Mouse (Mus musculus): ENCODE data around the gene Ms4a8a. TPM values are rescaled to one million over a fixed set of nuclear protein-coding genes. Genes with fewer than 3 reads are reported as not detected.

The Ms4a8a gene
- polyA plus RNA-seq, 1 experiment from 2014 or later, result not detected

GRCm38 (mm10) chr19:11053277-11053676 lies 27.6 kb downstream of the Ms4a8a start:
- Histone ChIP-seq H3K9me3 (replicated peaks) (no peaks in the 10 kb centered on the region), H3K27ac (no peak overlapping the region), H3K4me1 (no peaks in the 10 kb centered on the region), H3K9ac (no peak overlapping the region), H3K4me3 (replicated peaks) (no peak overlapping the region), H3K27me3 (no peaks in the 10 kb centered on the region), H3K36me3 (no peaks in the 10 kb centered on the region), H3K4me2 (no peak overlapping the region)
- no peak for ATAC-seq (replicated peaks; ENCODE audit: low FRiP score)
- WGBS, result 67% methylated on average over 3 of the region's 3 CpGs

DNA sequence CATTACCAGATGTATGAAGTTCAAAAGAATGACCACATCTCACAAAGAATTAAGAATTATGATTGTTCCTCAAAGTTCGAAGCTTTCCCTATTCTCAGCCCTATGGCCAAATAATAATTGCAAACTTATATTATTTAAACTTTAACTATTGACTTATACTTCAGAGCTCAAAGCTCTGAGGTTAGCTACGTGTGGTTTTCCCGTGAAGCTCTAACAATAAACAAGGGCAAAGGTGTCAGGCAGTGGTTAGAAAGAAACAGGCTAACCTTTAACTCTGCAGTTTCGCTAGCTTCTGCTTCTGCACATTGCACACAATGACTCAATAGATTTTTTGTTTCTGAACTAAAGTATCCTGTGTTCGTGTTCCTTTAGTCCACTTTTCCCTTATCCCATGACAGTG lies 28.0 kb downstream of the Ms4a8a start:
- Histone ChIP-seq H3K9ac (no peak overlapping the region), H3K4me2 (no peak overlapping the region), H3K9me3 (replicated peaks) (no peaks in the 10 kb centered on the region), H3K4me1 (no peaks in the 10 kb centered on the region), H3K27me3 (no peaks in the 10 kb centered on the region), H3K4me3 (replicated peaks) (no peak overlapping the region), H3K27ac (no peak overlapping the region), H3K36me3 (no peaks in the 10 kb centered on the region)
- WGBS, result 56% methylated on average over 5 of the region's 5 CpGs
- ATAC-seq (replicated peaks; ENCODE audit: low FRiP score), result no peak

DNA sequence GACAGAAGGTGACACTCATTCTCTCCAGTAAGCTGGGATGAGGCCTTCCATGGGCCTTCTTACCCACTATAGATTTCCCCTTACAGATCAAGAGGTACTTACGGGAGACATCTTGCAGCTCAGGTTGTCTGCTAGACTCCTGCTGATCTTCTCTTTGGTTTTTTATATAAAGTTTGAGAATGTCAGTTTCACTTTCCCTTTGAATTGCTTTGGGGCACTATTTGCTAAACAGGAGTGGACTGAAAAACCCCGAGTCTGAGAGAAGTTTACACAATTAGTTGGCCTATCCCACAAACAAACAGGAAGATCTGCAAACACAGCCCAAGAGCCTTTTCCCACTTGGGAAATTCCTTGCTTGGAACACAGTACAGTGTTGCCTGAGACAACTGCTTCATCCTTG lies 30.6 kb downstream of the Ms4a8a start:
- 83% methylated on average over 2 of the region's 2 CpGs for WGBS
- Histone ChIP-seq H3K4me1 (no peaks in the 10 kb centered on the region), H3K27ac (no peak overlapping the region), H3K4me3 (replicated peaks) (no peak overlapping the region), H3K4me2 (no peak overlapping the region), H3K27me3 (no peaks in the 10 kb centered on the region), H3K36me3 (no peaks in the 10 kb centered on the region), H3K9ac (no peak overlapping the region), H3K9me3 (replicated peaks) (no peaks in the 10 kb centered on the region)
- ATAC-seq (replicated peaks; ENCODE audit: low FRiP score), result no peak

DNA sequence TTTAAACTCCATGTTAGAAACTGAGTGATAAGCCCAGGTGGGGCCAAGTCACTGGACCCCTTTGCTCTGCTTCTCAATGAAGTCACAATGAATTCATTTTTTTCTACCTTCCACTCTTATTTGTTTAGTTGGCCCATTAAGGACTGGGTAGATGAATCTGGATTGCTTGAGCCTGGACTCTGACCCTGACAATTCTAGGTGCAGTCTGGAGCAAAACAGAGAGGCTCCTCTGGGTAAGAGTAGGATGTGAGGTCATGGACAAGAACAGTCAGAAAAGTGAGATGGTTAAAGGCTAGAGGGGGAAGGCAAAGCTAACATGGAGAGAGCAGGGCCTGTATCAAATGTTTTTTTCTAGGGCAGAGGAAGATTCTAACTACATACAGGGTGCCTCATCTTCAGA lies 31.5 kb downstream of the Ms4a8a start:
- Histone ChIP-seq H3K36me3 (no peaks in the 10 kb centered on the region), H3K4me3 (replicated peaks) (no peak overlapping the region), H3K9me3 (replicated peaks) (no peaks in the 10 kb centered on the region), H3K27ac (no peak overlapping the region), H3K4me1 (no peaks in the 10 kb centered on the region), H3K9ac (no peak overlapping the region), H3K27me3 (no peaks in the 10 kb centered on the region), H3K4me2 (no peak overlapping the region)
- no peak for ATAC-seq (replicated peaks; ENCODE audit: low FRiP score)

DNA sequence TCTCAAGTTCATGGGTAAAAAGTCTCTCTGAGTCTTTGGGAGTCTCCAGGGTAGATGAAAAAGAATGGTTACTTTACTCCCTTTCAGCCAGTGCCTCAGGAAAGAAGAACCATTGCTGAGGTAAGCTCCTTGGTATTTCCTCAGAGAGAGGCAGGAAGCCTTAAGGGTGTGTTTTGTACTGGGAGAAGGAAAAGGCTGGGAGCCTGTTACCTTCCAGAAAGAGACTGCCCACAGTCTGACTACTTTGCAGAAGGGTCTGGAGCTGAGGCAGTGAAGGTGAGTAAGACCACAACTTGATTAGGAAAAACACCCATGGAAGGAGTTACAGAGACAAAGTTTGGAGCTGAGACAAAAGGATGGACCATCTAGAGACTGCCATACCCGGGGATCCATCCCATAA lies 32.4 kb downstream of the Ms4a8a start:
- ATAC-seq (replicated peaks; ENCODE audit: low FRiP score), result no peak
- Histone ChIP-seq H3K9me3 (replicated peaks) (no peaks in the 10 kb centered on the region), H3K9ac (no peak overlapping the region), H3K4me2 (no peak overlapping the region), H3K4me3 (replicated peaks) (no peak overlapping the region), H3K27ac (no peak overlapping the region), H3K36me3 (no peaks in the 10 kb centered on the region), H3K4me1 (no peaks in the 10 kb centered on the region), H3K27me3 (no peaks in the 10 kb centered on the region)
- 86% methylated on average over 1 of the region's 1 CpGs for whole genome bisulfite sequencing

DNA sequence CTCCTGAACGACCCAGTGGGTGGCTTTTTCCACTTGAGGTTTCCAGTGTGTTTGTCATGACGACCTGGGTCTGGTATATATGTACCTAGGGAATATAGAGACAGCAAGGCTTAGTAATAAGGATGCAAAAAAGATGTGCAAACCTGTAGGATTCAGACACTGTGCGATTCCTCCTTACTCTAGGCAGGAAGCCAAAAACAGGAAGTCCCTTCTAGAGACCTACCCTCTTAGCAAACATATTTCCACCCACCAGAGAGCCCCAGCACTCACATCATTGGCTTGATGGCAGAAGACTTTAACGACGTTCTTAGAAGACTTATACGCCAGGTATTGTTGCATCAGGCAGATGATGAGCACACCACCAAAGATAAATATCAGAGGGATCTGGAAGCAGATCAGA lies 32.9 kb downstream of the Ms4a8a start:
- no peaks in the 10 kb centered on the region for H3K4me1 ChIP-seq
- no peak overlapping the region for H3K9ac ChIP-seq
- H3K27me3 ChIP-seq, result no peaks in the 10 kb centered on the region
- no peak overlapping the region for H3K4me3 ChIP-seq (replicated peaks)
- no peak for ATAC-seq (replicated peaks; ENCODE audit: low FRiP score)
- no peak overlapping the region for H3K27ac ChIP-seq
- H3K36me3 ChIP-seq, result no peaks in the 10 kb centered on the region
- H3K9me3 ChIP-seq (replicated peaks), result no peaks in the 10 kb centered on the region
- no peak overlapping the region for H3K4me2 ChIP-seq
- 72% methylated on average over 6 of the region's 6 CpGs for WGBS

DNA sequence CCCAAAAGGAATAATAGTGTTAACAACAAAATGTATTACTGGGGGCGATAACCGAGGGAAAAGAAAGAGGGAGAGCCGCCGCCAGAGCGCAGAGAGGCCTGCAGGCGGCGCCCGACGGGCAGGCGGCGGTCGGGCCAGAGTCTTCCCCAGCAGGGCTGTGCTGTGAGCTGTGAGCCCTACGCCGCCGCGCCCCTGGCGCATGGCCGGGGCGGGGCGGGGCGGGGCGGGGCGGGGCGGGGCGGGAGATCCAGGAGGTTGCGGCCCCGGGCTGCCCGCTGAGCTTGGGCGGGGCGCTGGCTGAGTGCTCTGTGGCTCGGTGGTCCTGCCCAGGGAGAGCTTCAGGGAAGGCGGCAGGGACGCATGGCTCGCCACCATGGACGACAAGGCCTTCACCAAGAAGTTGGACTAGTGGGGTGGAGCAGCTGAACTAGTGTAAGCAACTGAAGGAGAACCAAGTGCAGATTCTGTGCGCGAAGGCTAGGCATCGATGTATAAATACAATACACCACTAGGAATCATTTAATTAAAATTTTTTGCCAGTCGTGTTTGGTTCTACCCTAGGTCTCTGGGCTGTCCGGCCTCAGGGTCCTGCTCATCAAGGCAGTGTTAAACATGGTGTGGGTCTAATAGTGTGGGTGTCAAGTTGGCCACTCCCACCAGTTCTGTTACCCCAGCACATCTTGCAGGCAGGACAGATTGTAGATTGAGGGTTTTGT lies 35.7 kb downstream of the Ms4a8a start:
- 10% methylated on average over 26 of the region's 40 CpGs for WGBS
- peak overlapping the region; percentile 63 for H3K4me2 ChIP-seq
- no peaks in the 10 kb centered on the region for H3K4me1 ChIP-seq
- H3K4me3 ChIP-seq (replicated peaks), result peak overlapping the region; percentile 40
- H3K9ac ChIP-seq, result peak overlapping the region; percentile 35; the same call in 1 of the 2 replicates
- no peaks in the 10 kb centered on the region for H3K27me3 ChIP-seq
- no peak overlapping the region for H3K27ac ChIP-seq
- peak; percentile 100 for ATAC-seq (replicated peaks; ENCODE audit: low FRiP score)
- H3K36me3 ChIP-seq, result no peaks in the 10 kb centered on the region
- no peaks in the 10 kb centered on the region for H3K9me3 ChIP-seq (replicated peaks)

DNA sequence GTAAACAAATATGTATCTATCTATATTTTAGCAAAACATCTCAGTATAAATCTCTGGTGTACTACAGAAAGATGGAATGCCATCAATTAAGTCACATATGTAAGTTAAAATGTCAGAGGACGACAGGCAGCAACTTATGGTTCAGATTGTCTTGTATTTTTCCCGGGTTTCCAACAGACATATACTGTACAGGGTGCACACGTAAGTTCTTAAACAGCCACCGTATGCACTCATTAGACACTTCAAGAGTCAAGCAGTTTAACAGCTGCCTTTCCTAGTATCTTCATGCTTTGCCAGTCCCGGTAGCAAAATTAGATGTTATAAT lies 36.3 kb downstream of the Ms4a8a start:
- Histone ChIP-seq H3K27ac (no peak overlapping the region), H3K4me3 (replicated peaks) (peak overlapping the region; percentile 40), H3K9ac (peak overlapping the region; percentile 35; the same call in 1 of the 2 replicates), H3K27me3 (no peaks in the 10 kb centered on the region), H3K4me1 (no peaks in the 10 kb centered on the region), H3K9me3 (replicated peaks) (no peaks in the 10 kb centered on the region), H3K36me3 (no peaks in the 10 kb centered on the region), H3K4me2 (peak overlapping the region; percentile 63)
- 26% methylated on average over 5 of the region's 5 CpGs for WGBS
- peak; percentile 80 for ATAC-seq (replicated peaks; ENCODE audit: low FRiP score)

- Histone ChIP-seq H3K36me3 (no peaks in the 10 kb centered on the region), H3K4me3 (replicated peaks) (no peak overlapping the region), H3K4me2 (no peak overlapping the region), H3K9ac (no peak overlapping the region), H3K27ac (no peak overlapping the region), H3K4me1 (no peaks in the 10 kb centered on the region), H3K27me3 (0 out of 2 replicates have a peak, but pooled peaks cover 3% of the 10 kb centered on the region), H3K9me3 (replicated peaks) (no peaks in the 10 kb centered on the region)
- ATAC-seq (replicated peaks; ENCODE audit: low FRiP score), result no peak
Observed at GRCm38 (mm10) chr19:11037570-11037969, 43.3 kb downstream of the Ms4a8a start.

GRCm38 (mm10) chr19:11022382-11022781 lies 58.5 kb downstream of the Ms4a8a start:
- Histone ChIP-seq H3K4me3 (replicated peaks) (no peak overlapping the region), H3K4me2 (no peak overlapping the region), H3K27ac (no peak overlapping the region), H3K9me3 (replicated peaks) (no peaks in the 10 kb centered on the region), H3K36me3 (no peaks in the 10 kb centered on the region), H3K4me1 (no peaks in the 10 kb centered on the region), H3K9ac (no peak overlapping the region), H3K27me3 (no peaks in the 10 kb centered on the region)
- no peak for ATAC-seq (replicated peaks; ENCODE audit: low FRiP score)

GRCm38 (mm10) chr19:11017891-11018290 lies 63.0 kb downstream of the Ms4a8a start, which contains the start of gene Ms4a18:
Gene Ms4a18 (minus strand): TSS chr19:11018031.
- Histone ChIP-seq H3K4me1 (no peaks in the 10 kb centered on the region), H3K4me2 (no peak within 1 kb of the TSS), H3K9me3 (replicated peaks) (no peaks in the 10 kb centered on the region), H3K27me3 (no peaks in the 10 kb centered on the region), H3K4me3 (replicated peaks) (no peak within 1 kb of the TSS), H3K36me3 (no peaks in the 10 kb centered on the region), H3K9ac (no peak within 1 kb of the TSS), H3K27ac (no peak within 1 kb of the TSS)
- WGBS, result 76% methylated on average over 3 of the region's 3 CpGs
- ATAC-seq (replicated peaks; ENCODE audit: low FRiP score), result no peak

All from kidney, embryonic 15.5 days (tissue).